Mouse (Mus musculus) G1E (cell line): Measurements from ENCODE around the gene Srrm3. TPM values are rescaled to one million over a fixed set of nuclear protein-coding genes. Genes with fewer than 3 reads are reported as not detected.

Source experiments
- ATAC-seq: 2 replicates; pipeline ENCODE4 v1.8.0; 2016; ENCODE audit warnings: mild to moderate bottlenecking; ENCODE audit not compliant: insufficient number of reproducible peaks, poor library complexity, low FRiP score, severe bottlenecking; ENCODE audit errors: extremely low read depth
- DNase-seq: peaks from one replicate; pipeline ENCODE4 v3.0.0; 2012; ENCODE audit warnings: low spot score
- H3K27me3 ChIP-seq: 2 replicates; pipeline ENCODE4 v1.6.1; 2012; ENCODE audit warnings: mild to moderate bottlenecking, low read length, inconsistent platforms; ENCODE audit not compliant: insufficient read depth
- H3K36me3 ChIP-seq: replicated peaks from 2 replicates; pipeline ENCODE3; 2012; ENCODE audit warnings: mild to moderate bottlenecking, inconsistent platforms
- H3K4me1 ChIP-seq: 2 replicates; pipeline ENCODE4 v1.6.1; 2012; ENCODE audit warnings: low read depth, low read length, inconsistent platforms, mixed read lengths; ENCODE audit not compliant: insufficient read depth
- H3K4me3 ChIP-seq: 2 replicates; pipeline ENCODE4 v1.5.1; 2012; ENCODE audit warnings: low read depth, mild to moderate bottlenecking, inconsistent platforms, low read length, moderate library complexity, mixed read lengths
- H3K9me3 ChIP-seq: replicated peaks from 2 replicates; pipeline ENCODE4 v1.6.1; 2012; ENCODE audit warnings: inconsistent platforms
- CTCF ChIP-seq: IDR thresholded peaks from 2 replicates; pipeline ENCODE4 v1.5.1; 2012; ENCODE audit warnings: low read depth, low read length, inconsistent platforms, mixed read lengths
- GATA1 ChIP-seq: IDR thresholded peaks from 2 replicates; pipeline ENCODE4 v1.6.1; 2012; ENCODE audit warnings: borderline replicate concordance, low read length, inconsistent platforms, mixed read lengths
- GATA2 ChIP-seq: IDR thresholded peaks from 2 replicates; pipeline ENCODE4 v1.6.1; 2012; ENCODE audit warnings: low read depth, low read length, inconsistent platforms, borderline replicate concordance
- POLR2AphosphoS5 ChIP-seq: IDR thresholded peaks from 2 replicates; pipeline ENCODE4 v1.6.1; 2012; ENCODE audit warnings: low read depth, low read length, inconsistent platforms; ENCODE audit not compliant: insufficient replicate concordance
- TAL1 ChIP-seq: conservative IDR thresholded peaks from 2 replicates; pipeline ENCODE4 v1.6.1; 2012; ENCODE audit warnings: low read depth, low read length, inconsistent platforms, mixed read lengths
- polyA plus RNA-seq: library from polyadenylated mRNA; stranded (reverse); fragments of >175 nt; gene quantifications from 2 replicates; pipeline ENCODE4 v1.2.3, GENCODE M21; 2012
- total RNA-seq, 2 experiments: library from RNA; stranded (forward) in 1 of 2; stranded (reverse) in 1 of 2; fragments of 200-1000 nt in 1 of 2; fragments of >200 nt in 1 of 2; fragmentation: Nextera tagmentation in 1 of 2; gene quantifications; 2 replicates each; pipeline ENCODE4 v1.2.3; 2014 to 2017

Gene Srrm3
- total and polyA plus RNA-seq, 3 experiments: 0.38 TPM; not detected in 2

DNA sequence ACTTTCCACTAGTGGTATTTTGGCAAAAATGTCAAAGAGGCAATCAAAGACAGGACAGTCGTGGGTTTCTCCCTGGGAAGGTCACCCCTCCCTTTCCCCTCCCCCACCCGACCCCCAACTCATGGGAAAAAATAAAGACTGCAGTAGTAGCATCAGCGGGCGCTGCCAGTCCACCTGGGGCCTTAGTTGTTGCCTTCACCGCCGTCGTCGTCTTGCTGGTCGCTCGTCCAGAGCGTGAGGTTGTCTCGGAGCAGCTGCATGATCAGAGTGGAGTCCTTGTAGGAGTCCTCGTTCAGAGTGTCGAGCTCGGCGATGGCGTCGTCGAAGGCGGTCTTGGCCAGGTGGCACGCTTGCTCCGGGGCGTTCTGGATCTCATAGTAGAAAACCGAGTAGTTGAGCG, 104.1 kb downstream of the Srrm3 start:
- H3K36me3 ChIP-seq: peaks cover 97% of the 10 kb centered on the region
- H3K4me1 ChIP-seq: peaks cover 86% of the 10 kb centered on the region
- no peak for ATAC-seq

DNA sequence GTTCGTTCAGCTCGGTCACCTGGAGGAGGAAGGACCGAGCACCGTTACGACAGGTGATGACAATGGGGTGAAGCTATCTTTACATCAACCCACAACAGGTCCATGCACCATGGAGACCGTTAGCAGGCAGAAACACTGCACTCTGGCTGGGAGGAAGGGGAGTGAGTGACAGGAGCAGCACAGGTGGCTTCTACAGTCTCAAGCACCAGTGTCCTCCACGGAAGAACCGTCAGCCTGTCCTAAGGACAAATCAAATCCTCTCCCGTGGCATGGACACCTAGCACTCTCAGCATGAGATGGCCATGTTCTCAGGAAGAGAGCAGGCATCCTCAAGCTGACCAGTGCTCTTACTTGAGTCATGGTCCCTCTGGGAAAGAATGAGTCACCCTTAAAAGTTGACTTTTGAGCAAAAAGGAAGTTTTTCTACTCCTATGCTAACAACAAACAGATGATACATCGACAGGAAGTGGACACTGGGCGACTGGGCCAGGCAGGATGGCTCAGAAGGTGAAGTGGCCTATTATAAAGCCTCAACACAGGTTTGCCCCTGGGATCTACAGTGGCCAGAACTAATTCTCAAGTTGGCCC, 105.0 kb downstream of the Srrm3 start:
- ATAC-seq (no peak), DNase-seq (no peak)
- no peaks in the 10 kb centered on the region; the same call in 1 of the 2 replicates for H3K27me3 ChIP-seq
- TF ChIP-seq CTCF: no peak
- TF ChIP-seq TAL1: no peak
- TF ChIP-seq GATA1: no peak
- no peak for TF ChIP-seq POLR2AphosphoS5
- TF ChIP-seq GATA2: no peak
- H3K36me3 ChIP-seq: peaks cover 97% of the 10 kb centered on the region
- peaks cover 86% of the 10 kb centered on the region for H3K4me1 ChIP-seq
- no peaks in the 10 kb centered on the region for H3K9me3 ChIP-seq
- H3K4me3 ChIP-seq: no peak overlapping the region

More for the DNA sequence above, 104.1 kb downstream of the Srrm3 start:
- DNase-seq: no peak
- Histone ChIP-seq H3K9me3 (no peaks in the 10 kb centered on the region), H3K4me3 (no peak overlapping the region), H3K27me3 (no peaks in the 10 kb centered on the region; the same call in 1 of the 2 replicates)
- TF ChIP-seq GATA1 (no peak), TAL1 (no peak), GATA2 (no peak), POLR2AphosphoS5 (no peak), CTCF (no peak)

DNA sequence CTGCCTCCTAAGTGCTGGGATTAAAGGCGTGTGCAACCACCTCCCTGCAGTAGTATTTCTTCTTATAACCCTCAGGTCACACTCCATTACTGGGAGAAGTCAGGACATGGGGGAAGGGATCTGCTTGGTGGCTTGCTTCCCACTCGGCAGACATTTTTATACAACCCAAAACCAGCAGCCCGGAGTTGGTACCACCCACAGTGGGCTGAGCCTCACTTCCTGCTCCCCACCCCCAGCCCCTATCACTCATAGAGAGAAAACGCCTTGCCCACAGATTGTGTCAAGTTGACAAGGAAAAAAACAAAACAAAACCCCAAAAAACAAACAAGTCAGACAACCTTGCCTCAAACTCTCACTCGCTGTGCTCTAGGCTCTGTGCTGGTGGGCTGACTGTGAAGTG, 106.5 kb downstream of the Srrm3 start:
- no peak for TF ChIP-seq POLR2AphosphoS5
- no peak for TF ChIP-seq TAL1
- TF ChIP-seq GATA2: no peak
- TF ChIP-seq GATA1: no peak
- TF ChIP-seq CTCF: no peak
- peaks cover 81% of the 10 kb centered on the region for H3K4me1 ChIP-seq
- 0 out of 2 replicates have a peak, but pooled peaks have one; percentile 6 for ATAC-seq
- DNase-seq: no peak
- peaks cover 97% of the 10 kb centered on the region for H3K36me3 ChIP-seq
- H3K27me3 ChIP-seq: no peaks in the 10 kb centered on the region; the same call in 1 of the 2 replicates
- H3K4me3 ChIP-seq: no peak overlapping the region
- H3K9me3 ChIP-seq: no peaks in the 10 kb centered on the region

DNA sequence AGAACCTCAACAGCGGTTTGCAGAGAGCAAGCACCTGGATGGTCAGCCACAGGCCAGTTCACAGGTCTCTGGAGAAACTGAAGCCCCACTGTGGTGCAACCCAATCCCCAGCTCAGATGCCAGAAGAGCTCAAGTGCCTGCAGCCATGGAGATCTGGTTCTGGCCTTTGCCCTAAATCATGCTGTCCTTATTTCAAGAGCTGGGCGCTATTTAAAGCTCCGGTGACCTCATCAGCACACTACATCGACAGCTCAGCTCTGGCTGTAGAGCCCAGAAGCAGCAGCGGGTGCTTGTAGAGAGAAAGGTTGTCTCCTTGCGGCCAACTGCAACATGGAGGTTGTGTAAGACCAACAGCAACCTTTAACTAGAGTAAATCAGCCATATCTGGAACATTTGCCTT, 107.5 kb downstream of the Srrm3 start:
- Histone ChIP-seq H3K27me3 (no peaks in the 10 kb centered on the region; the same call in 1 of the 2 replicates), H3K9me3 (no peaks in the 10 kb centered on the region), H3K36me3 (peaks cover 98% of the 10 kb centered on the region), H3K4me3 (no peak overlapping the region), H3K4me1 (peaks cover 83% of the 10 kb centered on the region)
- no peak for DNase-seq
- TF ChIP-seq POLR2AphosphoS5 (no peak), TAL1 (no peak), GATA2 (no peak), CTCF (no peak), GATA1 (no peak)
- no peak for ATAC-seq

DNA sequence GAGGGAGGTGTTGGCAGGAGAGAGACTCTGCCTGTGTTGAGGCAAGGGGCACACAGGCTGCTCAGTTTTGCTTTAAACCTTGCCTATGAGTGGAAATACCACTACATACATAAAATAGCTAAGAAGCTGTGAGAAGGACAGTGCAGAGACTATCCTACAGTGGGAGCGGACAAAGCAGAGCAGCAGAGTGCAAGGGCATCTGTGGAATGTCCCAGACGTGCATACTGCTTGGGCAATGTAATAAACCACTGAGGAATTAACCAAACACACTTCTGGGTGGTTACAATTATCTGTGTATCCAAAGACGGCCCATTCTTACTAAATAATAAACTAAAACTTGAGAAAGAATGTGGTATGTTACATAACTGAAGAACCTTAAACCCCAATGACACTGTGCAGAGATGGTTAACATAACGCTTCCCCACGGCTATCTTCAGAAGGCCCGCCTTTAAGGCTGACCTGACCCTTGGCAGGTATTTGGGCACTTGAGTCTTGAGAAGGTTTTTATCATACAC, 109.4 kb downstream of the Srrm3 start:
- ATAC-seq (no peak), DNase-seq (no peak)
- Histone ChIP-seq H3K36me3 (peaks cover 98% of the 10 kb centered on the region), H3K4me3 (no peak overlapping the region), H3K27me3 (no peaks in the 10 kb centered on the region; the same call in 1 of the 2 replicates), H3K9me3 (no peaks in the 10 kb centered on the region), H3K4me1 (peaks cover 80% of the 10 kb centered on the region)
- TF ChIP-seq CTCF (no peak), TAL1 (no peak), POLR2AphosphoS5 (no peak), GATA1 (no peak), GATA2 (no peak)

DNA sequence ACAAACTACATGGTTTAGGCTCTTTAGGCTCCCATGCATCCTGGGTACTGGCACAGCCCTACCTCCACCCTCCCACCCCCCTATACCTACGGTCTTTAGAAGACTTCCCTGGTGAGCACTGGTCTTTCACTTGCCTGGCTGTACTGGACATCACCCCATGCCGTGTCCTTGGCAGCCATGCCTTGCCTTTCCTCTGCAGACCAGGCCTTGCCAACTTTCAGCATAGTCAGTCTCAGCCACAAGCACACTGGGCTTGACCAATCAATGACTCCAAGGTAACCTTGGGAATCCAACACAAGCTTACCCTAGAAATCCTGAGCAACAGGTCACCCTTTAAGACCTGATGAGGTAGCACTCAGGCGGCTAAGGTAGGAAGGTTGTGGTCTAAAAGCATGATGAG, 109.9 kb downstream of the Srrm3 start:
- H3K4me3 ChIP-seq: no peak overlapping the region
- DNase-seq (no peak), ATAC-seq (no peak)
- TF ChIP-seq POLR2AphosphoS5 (no peak), TAL1 (no peak), GATA1 (no peak), CTCF (no peak), GATA2 (no peak)
- H3K27me3 ChIP-seq: no peaks in the 10 kb centered on the region
- H3K9me3 ChIP-seq: no peaks in the 10 kb centered on the region
- H3K4me1 ChIP-seq: peaks cover 76% of the 10 kb centered on the region
- peaks cover 98% of the 10 kb centered on the region for H3K36me3 ChIP-seq
